Mouse (Mus musculus) lung, embryonic 15.5 days (tissue): ENCODE measurements at regions not wholly inside any gene's neighbourhood (a gene's known extent, or its start where the extent isn't known, plus 50 kb on each side); places are given as distances from the start of the nearest gene placed in this dataset.
A peak's percentile ranks its signal among the peaks of the same experiment; 100 is the strongest.

Experiments used
- ATAC-seq: fragments of 200-750 bp; cut with Nextera tagmentation; 2 replicates; pipeline ENCODE4 v1.8.0; 2017; ENCODE audit warnings: moderate number of reproducible peaks, borderline replicate concordance; ENCODE audit not compliant: low FRiP score, low TSS enrichment; ENCODE audit errors: extremely low read depth
- H3K27ac ChIP-seq: fragments of 300-500 bp; sonication (generic); 2 replicates; pipeline ENCODE4 v1.5.1; 2015; ENCODE audit warnings: moderate library complexity, mild to moderate bottlenecking, inconsistent platforms
- H3K27me3 ChIP-seq: fragments of 300-500 bp; sonication (generic); 2 replicates; pipeline ENCODE4 v1.6.1; 2015; ENCODE audit warnings: inconsistent platforms
- H3K36me3 ChIP-seq: fragments of 300-500 bp; sonication (generic); 2 replicates; pipeline ENCODE4 v1.6.1; 2015; ENCODE audit warnings: inconsistent platforms
- H3K4me1 ChIP-seq: fragments of 300-500 bp; sonication (generic); 2 replicates; pipeline ENCODE4 v1.6.1; 2015; ENCODE audit warnings: inconsistent platforms
- H3K4me2 ChIP-seq: fragments of 300-500 bp; sonication (generic); 2 replicates; pipeline ENCODE4 v1.6.1; 2015; ENCODE audit warnings: inconsistent platforms, mild to moderate bottlenecking, moderate library complexity
- H3K4me3 ChIP-seq: fragments of 300-500 bp; sonication (generic); 2 replicates; pipeline ENCODE4 v1.5.1; 2015; ENCODE audit warnings: mild to moderate bottlenecking, inconsistent platforms
- H3K9ac ChIP-seq: fragments of 300-500 bp; sonication (generic); 2 replicates; pipeline ENCODE4 v1.6.1; 2015; ENCODE audit warnings: inconsistent platforms
- H3K9me3 ChIP-seq: fragments of 300-500 bp; sonication (generic); 2 replicates; pipeline ENCODE4 v1.6.1; 2016; ENCODE audit warnings: inconsistent platforms
- WGBS: fragments of 180-500 bp; shearing (Covaris S2); methylation state at CpG from one replicate; pipeline ENCODE4 v1.1.7; 2015; 5-methylcytosine and 5-hydroxymethylcytosine counted together

DNA sequence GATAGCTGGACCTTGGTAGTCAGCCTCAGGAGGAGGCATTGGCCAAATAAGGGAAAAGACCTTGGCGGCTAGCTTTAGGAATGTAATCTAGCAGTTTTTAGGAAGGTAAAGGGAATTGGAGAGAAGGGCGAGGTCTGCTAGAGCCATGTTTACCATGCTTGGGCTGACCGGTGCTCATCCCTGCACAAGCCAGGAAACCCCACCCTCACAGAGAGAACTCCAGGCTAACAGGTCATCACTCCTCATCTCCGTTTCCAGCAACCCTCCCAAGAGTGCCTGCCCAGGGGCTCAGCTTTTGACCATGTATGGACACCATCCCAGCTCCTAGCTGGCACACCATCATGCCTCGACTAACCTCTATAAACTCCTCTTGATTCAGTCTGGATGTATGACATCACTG lies 1162.9 kb downstream of the 4930447A16Rik start:
- Histone ChIP-seq H3K4me1 (peaks cover 5% of the 10 kb centered on the region; the same call in 1 of the 2 replicates), H3K4me3 (no peak overlapping the region), H3K9me3 (no peaks in the 10 kb centered on the region), H3K27ac (no peak overlapping the region), H3K9ac (no peak overlapping the region), H3K27me3 (no peaks in the 10 kb centered on the region; the same call in 1 of the 2 replicates), H3K4me2 (no peak overlapping the region), H3K36me3 (no peaks in the 10 kb centered on the region)
- WGBS: 54% methylated on average over 5 of the region's 5 CpGs
- no peak; the same call in 1 of the 2 replicates for ATAC-seq

DNA sequence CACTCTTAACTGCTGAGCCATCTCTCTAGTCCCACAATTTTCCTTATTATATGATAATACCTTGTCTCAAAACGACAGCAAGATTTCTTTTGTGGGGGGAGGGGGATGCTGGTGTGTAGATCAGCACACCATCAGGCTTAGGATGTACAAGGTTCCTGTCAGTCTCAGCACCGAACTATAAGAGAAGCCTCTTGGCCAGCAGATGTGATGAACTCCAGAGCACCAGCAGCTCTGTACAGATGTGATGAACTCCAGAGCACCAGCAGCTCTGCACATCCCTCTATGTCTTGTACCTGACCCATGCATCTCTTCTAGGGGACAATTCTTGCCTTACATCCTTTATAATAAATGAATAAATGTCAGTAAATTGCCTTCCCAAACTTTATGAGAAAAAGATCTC lies 1163.7 kb downstream of the 4930447A16Rik start:
- Histone ChIP-seq H3K27me3 (no peaks in the 10 kb centered on the region; the same call in 1 of the 2 replicates), H3K36me3 (no peaks in the 10 kb centered on the region), H3K4me3 (no peak overlapping the region), H3K9me3 (no peaks in the 10 kb centered on the region), H3K9ac (no peak overlapping the region), H3K4me1 (peaks cover 5% of the 10 kb centered on the region; the same call in 1 of the 2 replicates), H3K4me2 (no peak overlapping the region), H3K27ac (no peak overlapping the region)
- 72% methylated on average over 2 of the region's 2 CpGs for WGBS
- ATAC-seq: no peak

DNA sequence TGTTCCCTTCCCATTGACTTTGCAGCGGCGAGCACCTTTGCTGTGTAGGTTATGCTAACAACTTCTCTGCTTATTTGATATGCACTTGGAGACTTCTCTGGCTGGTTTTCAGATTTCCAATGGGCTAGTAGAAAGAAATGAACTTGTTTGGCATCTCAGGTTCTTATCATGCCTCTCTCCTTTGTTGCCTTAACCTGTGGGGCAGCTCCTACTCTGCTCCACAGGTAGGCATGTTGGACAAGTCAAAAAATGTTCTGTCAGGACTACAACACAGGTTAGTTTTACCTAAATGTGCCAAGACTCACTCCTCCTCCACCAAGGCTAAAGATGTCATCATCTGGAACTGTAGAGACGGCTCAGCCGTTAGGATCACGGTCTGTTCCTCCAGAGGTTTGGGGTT lies 1164.3 kb downstream of the 4930447A16Rik start:
- ATAC-seq: no peak
- 66% methylated on average over 5 of the region's 5 CpGs for WGBS
- Histone ChIP-seq H3K27ac (no peak overlapping the region), H3K4me3 (no peak overlapping the region), H3K27me3 (no peaks in the 10 kb centered on the region; the same call in 1 of the 2 replicates), H3K4me1 (peaks cover 5% of the 10 kb centered on the region; the same call in 1 of the 2 replicates), H3K36me3 (no peaks in the 10 kb centered on the region), H3K9ac (no peak overlapping the region), H3K9me3 (no peaks in the 10 kb centered on the region), H3K4me2 (no peak overlapping the region)

DNA sequence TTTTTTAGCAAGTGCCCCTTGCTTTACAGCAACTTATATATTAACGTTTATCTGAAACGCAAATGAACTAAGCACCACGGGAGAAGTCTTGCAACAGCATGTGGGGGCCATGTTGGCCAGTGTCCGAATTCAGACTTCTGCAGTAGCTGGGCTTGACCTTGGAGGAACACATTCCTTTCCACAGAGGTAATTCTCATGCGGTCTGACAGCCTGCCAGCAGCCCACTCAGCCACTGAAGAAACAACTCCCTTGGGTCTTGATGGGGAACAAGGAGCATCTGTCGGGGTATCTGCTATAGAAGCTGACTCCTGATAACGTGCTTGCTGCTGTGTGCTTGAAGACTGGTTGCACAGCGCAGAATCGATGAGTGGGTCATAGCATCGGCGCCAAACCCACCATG lies 1168.7 kb downstream of the 4930447A16Rik start:
- no peaks in the 10 kb centered on the region for H3K36me3 ChIP-seq
- no peak overlapping the region for H3K27ac ChIP-seq
- H3K9ac ChIP-seq: no peak overlapping the region
- 56% methylated on average over 11 of the region's 11 CpGs for WGBS
- no peak overlapping the region for H3K4me2 ChIP-seq
- no peaks in the 10 kb centered on the region for H3K27me3 ChIP-seq
- no peaks in the 10 kb centered on the region for H3K4me1 ChIP-seq
- ATAC-seq: 0 out of 2 replicates have a peak, but pooled peaks have one; percentile 31
- H3K4me3 ChIP-seq: no peak overlapping the region
- H3K9me3 ChIP-seq: no peaks in the 10 kb centered on the region

DNA sequence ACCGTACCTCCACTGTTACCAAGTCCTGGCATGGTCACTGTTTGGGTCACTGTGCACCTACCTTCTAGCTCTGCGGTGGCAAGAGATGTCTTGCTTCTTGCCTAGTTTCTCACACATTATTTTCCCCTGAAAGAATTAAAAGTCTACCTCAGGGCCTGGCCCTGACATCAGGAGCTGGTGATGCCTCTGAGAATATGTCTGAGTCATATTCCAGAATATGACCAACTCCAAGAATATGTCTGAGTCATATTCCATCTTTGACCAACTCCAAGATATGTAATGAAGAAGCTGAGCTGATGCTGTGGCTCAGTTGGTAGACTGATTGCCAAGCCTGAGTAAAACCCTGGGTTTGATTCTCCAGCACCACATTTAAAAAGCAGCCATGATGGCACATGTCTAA lies 1169.4 kb downstream of the 4930447A16Rik start:
- no peak overlapping the region for H3K27ac ChIP-seq
- no peak overlapping the region for H3K4me2 ChIP-seq
- no peaks in the 10 kb centered on the region for H3K9me3 ChIP-seq
- no peaks in the 10 kb centered on the region for H3K4me1 ChIP-seq
- no peak overlapping the region for H3K4me3 ChIP-seq
- no peaks in the 10 kb centered on the region for H3K27me3 ChIP-seq
- WGBS: 93% methylated on average over 2 of the region's 2 CpGs
- no peak for ATAC-seq
- H3K36me3 ChIP-seq: no peaks in the 10 kb centered on the region
- H3K9ac ChIP-seq: no peak overlapping the region

DNA sequence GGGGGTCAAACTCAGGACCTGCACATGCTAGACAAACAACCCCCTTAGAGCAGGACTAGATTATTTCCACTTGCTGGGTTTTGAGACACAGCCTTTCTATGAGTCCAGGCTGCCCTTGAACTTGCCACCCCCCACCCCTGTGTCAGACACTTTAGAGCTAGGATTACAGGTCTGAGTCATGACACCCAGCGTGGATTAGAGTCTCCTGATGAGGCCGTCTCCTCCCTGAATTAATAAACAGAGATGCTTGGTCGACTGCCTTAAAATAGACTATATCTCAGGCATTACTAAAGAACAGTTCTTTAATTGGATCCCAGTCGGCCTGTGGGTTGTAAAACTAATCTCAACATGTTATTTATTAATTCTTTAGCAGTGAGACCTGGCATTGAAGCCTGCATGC lies 1170.5 kb downstream of the 4930447A16Rik start:
- Histone ChIP-seq H3K4me3 (no peak overlapping the region), H3K27ac (no peak overlapping the region), H3K9ac (no peak overlapping the region), H3K4me2 (no peak overlapping the region), H3K4me1 (no peaks in the 10 kb centered on the region), H3K27me3 (no peaks in the 10 kb centered on the region), H3K9me3 (no peaks in the 10 kb centered on the region), H3K36me3 (no peaks in the 10 kb centered on the region)
- WGBS: 53% methylated on average over 4 of the region's 4 CpGs
- no peak for ATAC-seq

DNA sequence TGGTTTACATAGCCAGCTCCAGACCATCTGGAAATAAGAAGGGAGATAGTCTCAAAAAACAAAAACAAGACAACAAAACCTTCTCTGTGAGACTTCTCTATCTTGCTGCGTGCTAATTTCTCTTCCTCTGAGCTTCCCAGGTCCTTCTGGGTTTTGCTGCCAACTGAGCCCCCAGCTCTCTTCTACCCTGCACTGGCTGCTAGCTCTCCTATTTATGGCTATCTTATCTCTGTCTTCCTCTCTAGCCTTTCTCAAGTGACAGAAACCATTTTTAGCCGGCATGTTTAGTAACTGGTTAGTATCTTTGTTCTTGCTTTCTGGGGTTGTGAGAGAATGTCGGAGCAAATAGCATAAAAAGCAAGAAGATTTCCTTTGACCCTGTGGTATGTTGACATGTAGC lies 1172.1 kb downstream of the 4930447A16Rik start:
- Histone ChIP-seq H3K4me2 (no peak overlapping the region), H3K36me3 (no peaks in the 10 kb centered on the region), H3K4me3 (no peak overlapping the region), H3K27ac (no peak overlapping the region), H3K27me3 (no peaks in the 10 kb centered on the region), H3K9me3 (no peaks in the 10 kb centered on the region), H3K9ac (no peak overlapping the region), H3K4me1 (no peaks in the 10 kb centered on the region)
- 52% methylated on average over 3 of the region's 3 CpGs for WGBS
- no peak for ATAC-seq

DNA sequence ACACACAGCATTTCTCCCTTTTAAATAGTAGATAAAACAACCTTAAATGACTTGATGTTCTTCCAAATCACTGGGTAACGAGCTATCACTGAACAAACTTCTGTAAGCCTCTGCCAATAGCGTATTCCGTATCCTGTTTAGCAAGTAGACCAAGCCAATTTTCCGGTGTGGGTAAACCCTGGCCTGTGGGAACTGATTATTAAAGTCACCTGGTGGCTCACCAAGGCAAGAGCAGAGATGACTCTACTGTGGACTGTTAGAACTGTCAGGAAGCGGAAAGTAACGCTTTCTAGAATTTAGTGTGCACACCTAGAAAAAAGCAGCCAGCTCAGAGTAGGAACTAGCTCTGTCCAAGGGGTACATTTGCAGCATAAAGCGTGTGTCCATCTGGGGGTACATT lies 1176.1 kb downstream of the 4930447A16Rik start:
- H3K36me3 ChIP-seq: no peaks in the 10 kb centered on the region
- H3K4me2 ChIP-seq: no peak overlapping the region
- no peaks in the 10 kb centered on the region for H3K4me1 ChIP-seq
- H3K9me3 ChIP-seq: no peaks in the 10 kb centered on the region
- no peak overlapping the region for H3K4me3 ChIP-seq
- no peaks in the 10 kb centered on the region for H3K27me3 ChIP-seq
- WGBS: 85% methylated on average over 7 of the region's 7 CpGs
- H3K9ac ChIP-seq: no peak overlapping the region
- ATAC-seq: no peak
- H3K27ac ChIP-seq: no peak overlapping the region

DNA sequence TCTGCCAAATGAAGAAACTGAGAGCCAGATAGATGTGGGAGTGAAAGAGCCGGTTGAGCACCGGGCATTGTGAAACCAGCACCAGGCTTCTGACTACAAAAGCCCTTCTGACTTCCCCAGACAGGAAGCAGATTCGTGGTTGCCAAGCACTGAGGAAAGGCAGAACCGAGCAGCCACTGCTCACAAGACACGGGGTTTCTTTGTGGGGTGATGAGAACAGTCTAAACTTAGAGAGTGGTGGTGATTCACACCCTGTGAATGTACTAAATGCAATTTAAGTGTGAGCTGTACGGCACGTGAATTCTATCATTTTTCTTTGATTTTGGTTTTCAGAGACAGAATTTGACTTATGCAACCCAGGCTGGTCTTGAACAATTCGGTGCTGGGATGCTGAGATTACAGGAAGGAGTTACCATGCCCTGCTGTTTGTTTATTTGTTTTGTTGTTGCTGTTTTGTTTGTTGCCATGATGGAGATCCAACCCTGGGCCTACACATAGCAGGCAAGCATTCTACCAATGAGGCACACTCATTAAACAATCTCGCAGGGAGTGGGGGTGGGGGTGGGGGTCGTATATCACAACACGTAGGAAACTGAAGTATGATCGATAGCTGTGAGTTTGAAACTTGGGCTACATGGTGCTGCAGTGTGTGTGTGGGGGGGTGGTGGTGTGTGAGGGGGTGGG lies 1177.0 kb downstream of the 4930447A16Rik start:
- ATAC-seq: no peak
- no peaks in the 10 kb centered on the region for H3K4me1 ChIP-seq
- WGBS: 49% methylated on average over 12 of the region's 12 CpGs
- no peak overlapping the region for H3K27ac ChIP-seq
- no peak overlapping the region for H3K9ac ChIP-seq
- H3K4me3 ChIP-seq: no peak overlapping the region
- H3K36me3 ChIP-seq: no peaks in the 10 kb centered on the region
- no peaks in the 10 kb centered on the region for H3K9me3 ChIP-seq
- H3K4me2 ChIP-seq: no peak overlapping the region
- no peaks in the 10 kb centered on the region for H3K27me3 ChIP-seq

DNA sequence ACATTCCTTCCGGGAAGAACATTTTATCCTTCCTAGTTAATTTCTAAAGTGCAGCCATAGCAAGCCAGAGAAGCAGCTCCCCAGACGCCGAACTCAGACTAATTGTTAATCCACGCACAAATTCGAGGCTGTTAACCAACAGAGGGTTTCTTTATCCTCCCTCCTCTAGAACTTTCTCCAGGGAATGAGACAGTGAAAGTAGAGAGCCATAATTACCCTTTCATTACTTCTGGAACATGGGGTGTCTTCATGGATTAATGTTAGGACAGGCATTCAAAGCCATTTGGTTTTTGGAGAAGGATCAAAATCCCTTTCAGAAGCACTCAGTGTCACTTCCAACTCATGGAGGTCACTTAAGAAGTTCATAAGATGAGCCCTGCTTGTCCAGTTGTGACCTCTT lies 1178.6 kb downstream of the 4930447A16Rik start:
- Histone ChIP-seq H3K4me1 (no peaks in the 10 kb centered on the region), H3K27ac (no peak overlapping the region), H3K9me3 (no peaks in the 10 kb centered on the region), H3K4me2 (no peak overlapping the region), H3K9ac (no peak overlapping the region), H3K4me3 (no peak overlapping the region), H3K36me3 (no peaks in the 10 kb centered on the region), H3K27me3 (no peaks in the 10 kb centered on the region)
- ATAC-seq: no peak
- WGBS: 81% methylated on average over 5 of the region's 5 CpGs

DNA sequence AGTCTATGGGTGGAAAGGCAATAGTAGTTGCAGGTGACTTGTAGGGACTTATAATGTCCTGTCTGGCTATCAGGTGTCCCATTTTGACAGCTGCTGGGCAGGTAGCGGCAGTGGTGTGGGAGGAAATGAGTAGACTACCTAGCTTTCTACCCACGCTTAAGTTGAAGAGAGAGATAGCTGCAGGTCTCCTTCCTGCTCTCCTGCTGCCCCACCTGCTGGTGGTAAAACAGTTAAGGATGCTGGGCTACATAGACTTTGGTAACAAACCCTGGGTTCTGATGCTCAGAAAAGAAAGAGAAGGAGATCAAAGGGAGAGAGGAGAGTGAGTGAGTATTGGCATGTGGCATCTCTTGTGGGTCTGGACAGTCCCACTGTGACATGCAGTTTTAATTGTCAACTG lies 1182.0 kb downstream of the 4930447A16Rik start:
- Histone ChIP-seq H3K4me2 (no peak overlapping the region), H3K9me3 (no peaks in the 10 kb centered on the region)
- 75% methylated on average over 2 of the region's 2 CpGs for WGBS

DNA sequence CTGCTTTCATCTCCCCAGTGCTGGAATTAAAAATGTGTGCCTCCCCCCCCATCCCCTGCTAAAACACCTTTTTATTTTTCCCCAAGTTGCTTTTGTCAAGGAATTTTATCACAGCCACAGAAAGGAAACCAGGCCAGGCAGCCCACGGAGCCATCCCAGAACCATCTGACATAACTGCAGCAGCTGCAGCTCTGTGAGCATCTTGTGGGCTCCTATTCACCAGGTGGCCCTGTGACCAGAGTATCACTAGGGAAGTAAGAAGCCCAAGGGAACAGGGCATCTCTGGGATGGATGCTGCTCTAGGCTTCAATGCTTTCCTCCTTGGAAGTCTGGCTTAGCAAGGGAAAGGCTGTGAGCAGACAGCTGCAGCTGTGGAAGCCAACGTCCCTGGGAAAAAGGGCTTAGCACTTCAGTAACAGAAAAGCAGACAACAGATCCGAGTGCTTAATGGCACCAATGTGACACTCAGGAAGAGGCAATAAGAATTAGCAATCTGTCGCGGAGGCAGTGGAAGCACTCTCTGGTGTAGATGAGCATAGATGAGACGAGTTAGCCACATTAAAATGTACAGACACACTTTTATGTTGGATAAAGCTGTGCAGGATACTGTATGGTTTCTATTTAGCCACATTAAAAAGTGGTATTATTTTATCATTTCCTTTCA lies 1183.0 kb downstream of the 4930447A16Rik start:
- Histone ChIP-seq H3K27ac (no peak overlapping the region), H3K27me3 (no peaks in the 10 kb centered on the region), H3K36me3 (no peaks in the 10 kb centered on the region), H3K9me3 (no peaks in the 10 kb centered on the region), H3K4me1 (no peaks in the 10 kb centered on the region), H3K9ac (no peak overlapping the region), H3K4me3 (no peak overlapping the region), H3K4me2 (no peak overlapping the region)
- WGBS: 74% methylated on average over 6 of the region's 6 CpGs
- ATAC-seq: no peak

More for the DNA sequence above, 1182.0 kb downstream of the 4930447A16Rik start:
- no peaks in the 10 kb centered on the region for H3K4me1 ChIP-seq
- no peaks in the 10 kb centered on the region for H3K36me3 ChIP-seq
- no peak overlapping the region for H3K9ac ChIP-seq
- H3K27ac ChIP-seq: no peak overlapping the region
- no peak for ATAC-seq
- H3K4me3 ChIP-seq: no peak overlapping the region
- no peaks in the 10 kb centered on the region for H3K27me3 ChIP-seq
